Mouse (Mus musculus) forebrain, postnatal 0 days (tissue): ENCODE measurements at regions not wholly inside any gene's neighbourhood (a gene's known extent, or its start where the extent isn't known, plus 50 kb on each side); places are given as distances from the start of the nearest gene placed in this dataset.

Experiments
- ATAC-seq: fragments of 200-750 bp; cut with Nextera tagmentation; 2 replicates; pipeline ENCODE4 v1.8.0; 2017; ENCODE audit warnings: mild to moderate bottlenecking, moderate library complexity
- DNase-seq: peaks from one replicate; pipeline ENCODE4 v3.0.0-alpha.2; 2015
- H3K27ac ChIP-seq: fragments of 300-500 bp; sonication (generic); 2 replicates; pipeline ENCODE4 v1.5.1; 2014; ENCODE audit warnings: low read depth, mild to moderate bottlenecking, antibody characterized with exemption, low read length, moderate library complexity, mixed read lengths
- H3K27me3 ChIP-seq: fragments of 300-500 bp; sonication (generic); 2 replicates; pipeline ENCODE4 v1.6.1; 2014; ENCODE audit warnings: mild to moderate bottlenecking, low read length, mixed read lengths; ENCODE audit not compliant: insufficient read depth
- H3K36me3 ChIP-seq: fragments of 300-500 bp; sonication (generic); 2 replicates; pipeline ENCODE4 v1.6.1; 2014; ENCODE audit warnings: mild to moderate bottlenecking, moderate library complexity; ENCODE audit not compliant: insufficient read depth
- H3K4me1 ChIP-seq: fragments of 300-500 bp; sonication (generic); 2 replicates; pipeline ENCODE4 v1.6.1; 2014; ENCODE audit warnings: antibody characterized with exemption; ENCODE audit not compliant: insufficient read depth
- H3K4me2 ChIP-seq: fragments of 300-500 bp; sonication (generic); 2 replicates; pipeline ENCODE4 v1.6.1; 2014; ENCODE audit warnings: low read depth, mild to moderate bottlenecking, moderate library complexity
- H3K4me3 ChIP-seq: fragments of 300-500 bp; sonication (generic); 2 replicates; pipeline ENCODE4 v1.5.1; 2014; ENCODE audit warnings: low read depth, low read length, mixed read lengths
- H3K9ac ChIP-seq: fragments of 300-500 bp; sonication (generic); 2 replicates; pipeline ENCODE4 v1.6.1; 2014; ENCODE audit warnings: mild to moderate bottlenecking
- H3K9me3 ChIP-seq: fragments of 300-500 bp; sonication (generic); 2 replicates; pipeline ENCODE4 v1.6.1; 2016; ENCODE audit warnings: low read length
- CTCF ChIP-seq: sonication (generic); IDR thresholded peaks from 2 replicates; pipeline ENCODE4 v1.5.1; 2016; ENCODE audit warnings: antibody characterized with exemption, control low read depth, low read depth
- WGBS: fragments of 180-500 bp; shearing (Covaris S2); extraction: QIAGEN DNeasy Blood & Tissue Kit; methylation state at CpG from one replicate; pipeline ENCODE4 v1.1.7; 2014; 5-methylcytosine and 5-hydroxymethylcytosine counted together

DNA sequence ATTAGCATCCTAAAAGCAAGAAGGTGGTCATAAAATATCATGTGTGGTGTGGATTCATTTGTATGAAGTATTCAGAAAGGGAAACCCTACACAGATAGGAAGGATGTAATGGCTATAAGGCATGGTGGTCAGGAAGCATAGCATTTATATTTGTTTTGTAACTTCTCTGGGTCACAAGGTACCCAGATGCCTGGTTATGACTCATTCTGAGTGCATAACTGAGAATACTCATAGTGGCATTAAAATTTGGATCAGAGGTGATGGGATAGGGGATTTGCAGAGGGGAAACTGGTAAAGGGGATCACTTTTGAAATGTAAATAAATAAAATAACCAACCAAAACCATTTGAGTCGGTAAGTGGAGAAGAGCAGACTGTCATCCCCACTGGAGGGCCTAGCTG lies 738.8 kb upstream of the Lrrc4c start:
- no peak for TF ChIP-seq CTCF
- Histone ChIP-seq H3K4me1 (no peaks in the 10 kb centered on the region), H3K4me3 (no peak overlapping the region)

DNA sequence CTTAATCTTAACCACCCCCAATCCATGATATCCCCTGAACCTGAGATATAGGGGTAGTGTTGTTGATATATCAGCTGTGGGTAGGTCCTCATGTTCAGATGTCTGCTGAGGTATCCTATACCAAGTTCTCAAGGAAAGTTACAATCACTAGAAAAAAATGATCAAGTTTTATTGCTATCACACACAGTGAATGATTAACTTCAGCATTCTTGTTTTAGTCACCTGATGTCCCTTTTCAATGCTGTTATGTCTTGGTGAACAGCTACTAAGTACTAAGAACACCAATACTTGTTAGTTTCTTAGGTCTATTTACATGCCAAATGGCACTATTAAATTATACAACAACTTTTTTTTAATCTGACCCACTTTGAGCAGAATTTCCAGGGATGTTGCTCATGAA lies 732.0 kb upstream of the Lrrc4c start:
- Histone ChIP-seq H3K9ac (no peak overlapping the region), H3K4me2 (no peak overlapping the region)

More for the DNA sequence above, 738.8 kb upstream of the Lrrc4c start:
- Histone ChIP-seq H3K9ac (no peak overlapping the region), H3K36me3 (no peaks in the 10 kb centered on the region), H3K4me2 (no peak overlapping the region), H3K27me3 (no peaks in the 10 kb centered on the region), H3K27ac (no peak overlapping the region), H3K9me3 (no peaks in the 10 kb centered on the region)
- WGBS, result 84% methylated on average over 1 of the region's 1 CpGs
- no peak for DNase-seq
- ATAC-seq, result no peak

DNA sequence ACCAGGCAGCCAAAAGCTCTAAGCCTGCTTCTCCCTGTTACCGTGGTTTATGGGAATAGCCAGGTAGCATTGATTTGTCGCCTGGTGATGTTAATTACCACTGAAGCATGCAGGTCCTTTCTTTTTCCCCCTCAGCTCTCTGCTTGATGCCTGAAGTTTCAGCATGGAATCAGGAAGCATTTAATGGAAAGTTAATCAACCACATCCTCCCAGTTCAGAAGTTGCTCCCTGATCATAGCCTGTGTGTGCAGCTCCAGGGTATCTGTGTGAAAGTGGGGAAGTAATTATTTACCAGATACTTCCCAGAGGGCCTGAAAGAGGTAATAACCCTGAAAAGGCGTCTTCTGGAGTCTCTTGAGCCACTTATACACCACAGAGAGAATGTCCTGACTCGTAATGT lies 730.9 kb upstream of the Lrrc4c start:
- Histone ChIP-seq H3K9ac (no peak overlapping the region), H3K9me3 (no peaks in the 10 kb centered on the region), H3K36me3 (no peaks in the 10 kb centered on the region), H3K27me3 (no peaks in the 10 kb centered on the region), H3K4me2 (no peak overlapping the region), H3K4me1 (no peaks in the 10 kb centered on the region), H3K4me3 (no peak overlapping the region), H3K27ac (no peak overlapping the region)
- ATAC-seq, result no peak
- DNase-seq, result no peak
- TF ChIP-seq CTCF, result no peak
- WGBS, result 8% methylated on average over 4 of the region's 4 CpGs

More for the DNA sequence above, 732.0 kb upstream of the Lrrc4c start:
- no peaks in the 10 kb centered on the region for H3K27me3 ChIP-seq
- ATAC-seq (no peak), DNase-seq (no peak)
- H3K9me3 ChIP-seq, result no peaks in the 10 kb centered on the region
- H3K4me1 ChIP-seq, result no peaks in the 10 kb centered on the region
- H3K27ac ChIP-seq, result no peak overlapping the region
- no peak overlapping the region for H3K4me3 ChIP-seq
- H3K36me3 ChIP-seq, result no peaks in the 10 kb centered on the region
- no peak for TF ChIP-seq CTCF

DNA sequence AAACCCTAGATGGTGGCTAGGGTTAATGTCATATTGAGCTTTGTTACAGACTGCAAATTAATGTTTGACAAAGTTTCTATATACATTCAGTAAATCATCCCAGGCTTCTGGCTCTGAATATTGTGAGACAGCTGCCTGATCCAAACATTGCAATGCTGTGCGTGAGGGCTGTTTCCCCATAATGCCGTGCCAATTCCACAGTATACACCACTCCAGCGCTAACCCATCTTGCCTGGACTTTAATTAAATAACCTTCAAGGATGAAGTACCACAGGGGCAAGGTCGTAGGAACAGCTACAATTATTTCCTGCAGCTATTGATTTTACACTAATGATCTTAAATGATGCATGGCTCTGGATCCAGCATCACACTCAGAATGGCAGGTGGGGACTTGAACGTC lies 704.6 kb upstream of the Lrrc4c start:
- no peaks in the 10 kb centered on the region for H3K9me3 ChIP-seq
- no peak overlapping the region for H3K27ac ChIP-seq
- no peaks in the 10 kb centered on the region for H3K36me3 ChIP-seq
- TF ChIP-seq CTCF, result no peak
- no peaks in the 10 kb centered on the region for H3K27me3 ChIP-seq
- H3K4me1 ChIP-seq, result no peaks in the 10 kb centered on the region
- DNase-seq, result peak; percentile 7
- no peak overlapping the region for H3K9ac ChIP-seq
- ATAC-seq, result no peak; the same call in 1 of the 2 replicates
- WGBS, result 55% methylated on average over 5 of the region's 5 CpGs
- H3K4me2 ChIP-seq, result no peak overlapping the region
- no peak overlapping the region for H3K4me3 ChIP-seq

DNA sequence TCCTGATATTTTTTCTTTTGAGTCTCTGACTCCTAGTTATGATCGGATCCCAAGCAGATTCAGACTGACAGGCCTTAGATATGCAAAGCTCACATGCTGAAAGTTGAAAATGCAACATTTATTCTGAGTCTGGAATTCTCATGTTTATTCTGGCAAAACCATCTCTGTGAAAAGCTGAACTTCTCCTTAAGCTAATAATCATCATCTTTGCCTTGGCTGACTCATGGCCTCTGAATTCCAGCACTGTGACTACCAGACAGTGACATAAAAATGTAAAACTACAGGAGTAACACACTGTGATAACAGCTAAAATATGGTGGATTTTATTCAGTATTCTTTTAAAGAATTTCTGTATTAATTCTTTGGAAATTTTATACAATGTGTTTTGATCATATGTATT lies 680.4 kb upstream of the Lrrc4c start:
- Histone ChIP-seq H3K4me3 (no peak overlapping the region), H3K4me2 (no peak overlapping the region), H3K36me3 (no peaks in the 10 kb centered on the region), H3K27ac (no peak overlapping the region), H3K4me1 (no peaks in the 10 kb centered on the region), H3K9ac (no peak overlapping the region), H3K27me3 (no peaks in the 10 kb centered on the region), H3K9me3 (no peaks in the 10 kb centered on the region)
- ATAC-seq, result no peak
- no peak for DNase-seq
- no peak for TF ChIP-seq CTCF
- WGBS, result 81% methylated on average over 1 of the region's 1 CpGs

DNA sequence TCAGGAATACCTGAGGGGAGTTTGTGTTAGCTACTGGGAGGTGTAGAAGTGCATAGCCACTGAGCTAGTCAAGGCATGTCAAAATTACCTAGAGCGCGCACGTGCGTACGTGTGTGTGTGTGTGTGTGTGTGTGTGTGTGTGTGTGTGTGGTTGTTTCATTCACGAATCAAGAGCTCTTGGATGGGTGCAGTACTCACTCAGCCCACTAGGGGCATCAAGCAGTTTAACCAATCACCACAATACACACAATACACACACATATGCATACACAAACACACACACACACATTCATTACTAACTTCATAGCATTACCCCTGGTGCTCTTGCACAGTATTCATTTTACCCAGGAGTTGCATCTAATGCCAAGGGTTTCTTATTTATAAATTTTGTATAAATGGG lies 643.6 kb upstream of the Lrrc4c start:
- no peaks in the 10 kb centered on the region for H3K36me3 ChIP-seq
- WGBS, result 87% methylated on average over 6 of the region's 6 CpGs
- H3K4me2 ChIP-seq, result no peak overlapping the region
- no peaks in the 10 kb centered on the region for H3K9me3 ChIP-seq
- no peak overlapping the region for H3K9ac ChIP-seq
- TF ChIP-seq CTCF, result peak; percentile 48
- DNase-seq (no peak), ATAC-seq (no peak)
- no peak overlapping the region for H3K27ac ChIP-seq
- no peaks in the 10 kb centered on the region for H3K4me1 ChIP-seq
- no peak overlapping the region for H3K4me3 ChIP-seq
- H3K27me3 ChIP-seq, result no peaks in the 10 kb centered on the region

DNA sequence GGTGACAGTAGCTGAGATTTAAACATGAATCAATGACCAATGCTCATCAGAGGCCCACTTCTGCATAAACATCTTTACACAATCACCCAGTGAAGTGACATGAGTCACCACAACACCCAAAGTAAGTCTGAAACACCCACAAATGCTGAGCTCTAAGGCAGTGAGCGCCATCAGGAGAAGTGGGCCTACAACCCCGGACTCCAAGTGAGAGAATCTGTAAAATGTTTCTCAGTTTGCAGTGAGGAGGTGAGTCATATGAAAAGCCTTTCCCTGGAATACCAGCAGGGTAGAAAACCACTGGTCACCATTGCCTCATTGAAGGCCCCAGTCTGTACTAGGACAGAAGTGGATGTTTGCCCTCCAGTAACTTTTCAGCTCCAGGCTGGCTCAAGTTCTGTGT lies 602.6 kb upstream of the Lrrc4c start:
- Histone ChIP-seq H3K4me2 (no peak overlapping the region), H3K9me3 (no peaks in the 10 kb centered on the region), H3K4me3 (no peak overlapping the region), H3K9ac (no peak overlapping the region), H3K27me3 (no peaks in the 10 kb centered on the region), H3K27ac (no peak overlapping the region), H3K36me3 (no peaks in the 10 kb centered on the region), H3K4me1 (no peaks in the 10 kb centered on the region)
- 78% methylated on average over 2 of the region's 2 CpGs for WGBS
- TF ChIP-seq CTCF, result no peak
- ATAC-seq, result no peak
- DNase-seq, result no peak
